Mouse (Mus musculus): ENCODE results near the gene Mtus2. TPM values are rescaled to one million over a fixed set of nuclear protein-coding genes. Genes with fewer than 3 reads are reported as not detected.

Mtus2 gene
- polyA plus RNA-seq, 1 experiment = 10.6 TPM

DNA sequence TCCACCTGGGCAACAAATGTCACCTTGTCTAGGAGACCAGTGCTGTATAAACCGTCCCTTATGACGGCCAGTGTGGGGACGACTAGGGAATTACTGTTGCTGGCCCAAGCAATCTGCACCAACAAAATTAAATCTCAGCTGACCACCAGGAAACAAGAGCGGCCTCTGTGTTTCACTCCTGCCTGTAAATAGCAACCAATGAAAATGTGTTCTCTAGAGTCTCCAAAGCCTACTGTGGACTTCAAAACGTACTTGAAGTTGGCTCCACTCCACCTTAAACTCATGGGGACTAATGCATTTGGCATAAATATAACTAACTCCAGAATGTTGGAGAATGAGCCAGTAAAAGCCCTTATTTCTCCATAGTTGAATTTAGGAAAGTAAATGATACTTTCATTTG lies 387.3 kb downstream of the Mtus2 start:
- no peak for DNase-seq (ENCODE audit: low read depth)

DNA sequence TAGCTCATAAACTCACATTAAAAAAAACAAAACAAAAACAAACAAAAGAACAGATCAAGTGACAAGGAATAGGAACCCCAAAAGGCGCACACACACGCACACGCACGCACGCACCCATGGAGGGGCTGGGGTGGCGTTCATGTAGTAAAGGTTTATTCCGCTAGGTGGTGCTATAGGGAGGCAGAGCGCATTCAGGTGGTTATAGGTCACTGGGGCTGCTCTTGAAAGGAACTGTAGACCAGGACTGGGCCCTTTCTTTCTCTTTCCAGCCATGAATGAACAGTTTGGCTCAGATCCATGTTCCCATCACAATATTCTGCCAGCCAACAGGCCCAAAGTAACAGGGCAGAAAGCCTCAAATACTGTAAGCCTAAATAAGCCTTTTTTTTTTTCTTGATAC lies 389.4 kb downstream of the Mtus2 start:
- DNase-seq (ENCODE audit: low read depth) = no peak

DNA sequence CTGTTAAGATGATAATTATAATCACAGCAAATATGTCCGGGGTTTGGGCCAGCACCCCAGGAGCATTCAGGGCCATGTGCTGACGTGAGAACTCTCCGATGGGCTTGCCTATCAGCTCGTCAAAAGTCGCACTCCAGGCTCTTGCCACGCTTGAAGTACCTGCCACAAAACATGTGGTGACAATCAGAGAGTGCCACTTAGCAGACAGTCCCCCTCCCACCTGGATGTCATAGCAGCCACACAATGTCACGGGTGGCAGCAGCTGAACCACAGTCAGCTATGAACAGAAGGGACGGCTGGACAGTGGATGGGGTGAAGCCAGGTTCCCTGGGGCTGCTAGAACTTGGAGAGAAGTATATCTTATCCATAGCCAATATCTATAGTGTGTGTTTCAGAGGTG lies 391.0 kb downstream of the Mtus2 start:
- DNase-seq (ENCODE audit: low read depth) = no peak

DNA sequence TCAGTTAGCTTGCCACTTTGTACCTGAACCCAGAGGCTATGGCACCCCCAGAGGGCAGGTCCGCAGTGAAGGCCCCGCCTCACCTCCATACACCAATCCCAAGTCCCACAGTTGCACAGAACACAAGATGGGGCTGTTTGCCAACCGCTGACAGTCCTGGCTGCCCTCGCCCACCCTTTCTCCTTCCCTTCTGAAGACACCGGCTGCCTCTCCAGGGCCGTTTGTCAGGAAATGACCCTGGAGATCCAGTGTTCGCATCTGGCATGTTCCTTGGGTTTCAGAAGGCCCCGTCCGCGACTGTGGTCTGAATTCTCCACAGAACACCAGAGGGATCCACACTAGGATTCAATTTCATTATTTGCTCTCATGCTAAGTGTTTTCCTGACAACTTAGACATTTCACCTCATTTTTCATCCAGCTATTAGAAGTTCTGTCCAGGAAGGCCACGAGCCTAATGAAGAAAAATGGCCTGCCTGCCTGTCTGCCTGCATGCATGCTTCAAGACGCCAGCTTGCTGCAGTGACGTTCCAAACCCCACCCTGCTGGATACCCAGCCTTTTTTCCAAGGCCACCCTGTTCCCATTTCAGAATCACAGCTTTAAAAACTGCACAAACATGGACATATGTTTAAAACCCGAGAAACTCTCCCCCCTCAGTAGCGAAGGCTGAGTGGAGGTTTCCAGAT lies 392.3 kb downstream of the Mtus2 start:
- no peak for DNase-seq (ENCODE audit: low read depth)

DNA sequence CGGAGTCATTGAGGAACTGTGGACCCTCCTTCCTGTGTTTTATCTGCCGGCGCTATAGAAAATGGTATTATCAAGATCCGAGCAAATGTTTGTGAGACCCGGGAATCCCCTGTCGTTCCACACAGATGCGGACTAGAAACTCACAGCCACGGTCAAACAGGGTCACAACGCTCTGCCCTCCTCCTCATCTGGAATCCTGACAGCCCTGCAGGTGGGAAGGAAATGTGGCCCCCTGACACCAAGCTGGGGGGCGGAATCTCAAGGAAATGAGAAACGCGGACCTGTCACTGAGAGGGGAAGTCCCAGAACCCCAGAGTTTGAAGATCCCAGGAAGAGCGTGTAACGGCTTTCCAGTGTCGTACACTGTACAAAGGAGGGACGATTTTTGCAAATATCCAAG lies 396.3 kb downstream of the Mtus2 start:
- DNase-seq (ENCODE audit: low read depth) = no peak

DNA sequence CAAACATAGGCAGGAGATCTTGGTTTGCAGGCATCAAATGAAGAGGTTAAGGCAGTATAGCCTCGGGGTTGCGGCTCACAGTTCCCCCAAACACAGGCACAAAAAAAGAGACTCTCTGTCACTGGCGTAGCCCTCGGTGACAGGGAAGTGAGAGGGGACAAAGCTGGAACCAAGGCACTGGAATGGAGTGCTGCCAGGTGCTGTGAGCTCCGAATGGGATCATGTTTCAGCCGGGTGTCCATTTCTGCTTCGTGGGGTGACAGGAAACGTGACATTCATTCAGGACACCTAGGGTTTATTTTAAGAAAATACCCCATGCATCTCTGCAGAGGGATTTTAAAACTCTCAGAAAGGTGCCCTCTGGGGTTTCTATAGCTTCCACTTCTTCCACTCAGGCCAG lies 397.4 kb downstream of the Mtus2 start:
- no peak for DNase-seq (ENCODE audit: low read depth)

DNA sequence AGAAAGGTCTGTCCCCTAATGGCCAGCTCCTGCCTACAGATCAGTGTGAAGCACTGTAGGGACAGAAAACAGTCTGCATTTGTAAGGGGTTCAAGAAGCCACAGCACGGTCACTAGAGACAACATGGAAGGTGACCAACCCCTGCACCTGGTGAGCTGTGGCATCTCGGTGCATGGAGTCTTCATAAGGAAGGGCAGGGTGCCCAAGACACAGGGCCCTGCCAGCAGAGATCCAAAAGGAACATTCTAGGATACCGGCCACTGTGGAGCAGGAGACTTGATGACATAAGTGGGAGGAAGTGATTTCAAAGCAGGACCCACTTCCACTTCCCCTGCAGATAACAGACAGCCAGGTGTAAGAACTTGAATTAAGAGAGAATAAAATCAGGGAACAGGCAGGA lies 398.7 kb downstream of the Mtus2 start:
- DNase-seq (ENCODE audit: low read depth) = no peak

DNA sequence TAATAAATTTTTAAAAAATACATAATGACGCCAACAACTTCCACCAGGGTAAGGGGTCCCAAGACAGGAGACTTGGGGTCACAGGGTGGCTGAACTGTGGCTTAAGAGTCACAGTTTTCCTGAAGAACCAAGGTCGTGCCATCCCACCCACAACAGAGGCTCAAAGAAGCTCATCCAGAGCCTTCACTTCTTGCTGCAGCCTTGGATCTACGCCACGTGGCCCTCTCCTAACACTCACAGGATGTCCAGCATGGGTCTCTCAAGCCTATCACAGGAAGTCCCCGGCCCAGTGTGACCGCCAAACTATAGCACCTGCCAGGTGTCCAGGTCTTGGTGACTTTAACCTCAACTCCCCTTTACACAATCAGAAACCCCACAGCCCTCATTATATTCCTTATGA lies 400.0 kb downstream of the Mtus2 start:
- no peak for DNase-seq (ENCODE audit: low read depth)

DNA sequence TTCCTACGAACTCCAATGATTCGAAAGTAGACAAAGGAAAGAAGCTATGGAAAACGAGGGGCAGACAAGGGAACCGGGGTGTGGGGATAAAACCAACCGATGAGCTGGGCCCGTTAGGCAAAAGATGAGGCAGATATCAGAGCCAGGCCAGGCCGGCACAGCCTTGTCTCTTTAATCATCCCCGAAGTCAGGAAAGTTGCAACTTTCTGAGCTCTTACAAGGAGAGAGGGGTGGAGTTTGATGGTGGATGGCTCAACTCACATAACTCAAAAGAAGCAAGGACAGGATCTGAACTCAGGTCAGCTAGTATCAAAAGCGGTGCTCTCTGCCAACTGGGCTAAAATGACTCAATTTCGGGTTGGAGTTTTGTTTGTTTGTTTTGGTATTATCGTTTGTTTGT lies 402.0 kb downstream of the Mtus2 start:
- DNase-seq (ENCODE audit: low read depth) = no peak

DNA sequence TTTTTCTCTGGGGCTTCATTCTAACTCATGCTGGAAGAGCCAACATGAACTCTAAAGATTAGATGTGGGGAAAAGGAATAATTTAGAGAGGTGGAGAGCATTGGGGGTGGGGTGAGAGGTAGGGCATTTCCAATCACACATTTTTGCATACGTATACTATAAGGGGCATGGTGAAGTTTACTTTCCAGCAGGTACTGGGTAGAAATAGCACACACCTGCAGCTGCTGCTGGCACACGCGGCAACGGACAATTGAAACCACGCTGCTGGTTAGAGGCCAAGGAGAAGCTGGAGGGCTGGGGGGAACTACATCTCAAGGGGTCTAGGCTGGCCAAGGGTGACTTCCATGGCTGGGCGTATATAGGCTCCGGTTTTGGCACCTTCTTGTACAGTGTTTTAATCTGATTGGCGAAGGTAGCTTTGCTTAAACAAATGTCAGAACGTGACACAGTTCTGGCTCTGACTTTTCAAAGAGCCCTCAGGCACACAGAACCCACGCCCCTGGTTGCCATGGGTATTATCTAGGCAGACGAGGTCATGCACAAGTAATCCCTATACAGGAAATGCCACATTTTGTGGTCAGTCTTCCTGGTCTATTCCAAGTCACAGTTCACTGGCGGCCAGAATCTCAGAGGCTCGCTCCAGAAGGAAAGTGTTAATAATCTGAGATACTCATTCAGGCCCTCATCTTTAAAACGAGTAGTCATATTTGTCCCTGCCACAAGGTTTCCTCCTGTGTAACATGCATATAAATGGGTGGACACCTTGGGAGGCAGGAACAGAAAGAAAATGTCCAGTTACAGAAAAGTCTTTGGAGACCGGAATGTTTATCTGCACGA lies 404.0 kb downstream of the Mtus2 start:
- no peak for DNase-seq (ENCODE audit: low read depth)

DNA sequence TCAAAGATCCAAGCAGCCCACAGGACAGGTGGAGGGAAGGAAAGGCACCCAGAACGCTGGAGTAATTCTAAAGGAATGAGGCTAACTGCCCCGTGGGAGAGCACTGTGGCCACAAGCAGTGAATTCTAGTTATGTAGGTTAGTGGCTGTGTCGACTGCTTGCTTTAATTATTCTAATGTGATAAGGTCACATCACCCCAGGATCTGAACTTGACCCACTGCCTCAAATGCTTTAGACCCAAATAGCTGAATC lies 404.6 kb downstream of the Mtus2 start:
- DNase-seq (ENCODE audit: low read depth) = no peak

DNA sequence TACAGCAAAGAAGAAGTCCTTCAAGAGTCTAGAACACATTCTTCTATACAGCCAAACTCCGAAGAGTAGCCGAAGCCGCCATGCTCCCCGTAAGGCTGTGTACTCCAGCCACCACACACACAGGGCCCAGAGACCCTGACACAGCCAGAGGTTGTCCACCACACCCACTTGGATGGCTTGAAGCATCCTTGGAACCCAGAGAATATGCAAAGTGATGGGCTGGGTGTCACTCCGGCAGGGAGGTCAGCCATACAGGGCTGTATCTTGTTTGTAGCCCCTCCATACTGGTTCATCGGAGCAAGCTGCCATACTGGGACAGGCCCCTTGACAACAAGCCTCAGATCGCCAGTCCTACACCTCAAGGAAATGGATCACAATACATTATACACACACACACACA lies 405.2 kb downstream of the Mtus2 start:
- DNase-seq (ENCODE audit: low read depth) = no peak

DNA sequence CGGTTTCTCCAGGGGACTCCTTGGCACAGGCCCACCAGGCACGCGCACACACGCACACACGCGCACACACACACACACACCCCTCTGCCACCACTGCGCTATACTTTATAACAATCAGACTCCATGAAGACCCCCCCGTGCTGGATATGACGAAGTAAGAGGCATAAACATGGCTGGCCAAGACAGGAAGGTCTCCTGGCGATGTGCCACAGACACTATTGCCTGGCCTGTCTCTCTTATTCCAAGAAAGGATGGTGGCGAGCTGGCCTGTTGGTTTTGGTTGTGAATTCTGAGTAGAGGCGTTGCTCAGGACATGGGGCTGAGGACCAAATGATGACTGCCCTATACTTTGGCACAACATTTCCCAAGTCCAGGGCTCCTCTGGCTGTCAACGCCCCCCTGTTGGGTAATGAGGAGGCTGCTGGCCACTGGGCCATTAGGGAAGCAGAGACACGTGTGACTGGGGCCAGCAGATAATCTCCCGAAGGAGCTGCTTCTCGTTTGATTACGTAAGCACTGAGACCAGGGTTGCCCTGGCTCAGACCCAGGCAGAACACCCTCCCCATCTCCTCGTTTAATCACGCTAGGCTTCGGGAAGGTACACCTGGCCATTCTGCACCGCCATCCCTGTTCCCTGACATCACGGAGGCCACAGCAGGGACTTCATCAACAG lies 406.5 kb downstream of the Mtus2 start:
- no peak for DNase-seq (ENCODE audit: low read depth)

Other genes with a start within 250 kb of the Mtus2 start
- 9.6 and 14.4 TPM in 2 replicates for gene Flt1, start 231.3 kb upstream of the Mtus2 start, polyA plus RNA-seq (2012; rRNA removed)
- gene Pomp, start 96.9 kb upstream of the Mtus2 start, polyA plus RNA-seq (2012; rRNA removed) = 89.1 and 93.2 TPM in 2 replicates
- 32.2 TPM in 2 replicates for gene Slc46a3, start 62.5 kb upstream of the Mtus2 start, polyA plus RNA-seq (2012; rRNA removed)